Mouse (Mus musculus) spleen, adult 2 months (tissue): Measurements from ENCODE around the gene Kifap3.

Source experiments
- CTCF ChIP-seq: fragments of 200-500 bp; IDR thresholded peaks from 2 replicates; pipeline ENCODE4 v1.5.1; 2011; ENCODE audit warnings: mild to moderate bottlenecking, inconsistent platforms; ENCODE audit not compliant: insufficient read depth, insufficient read length, insufficient replicate concordance; ENCODE audit errors: extremely low read depth
- POLR2A ChIP-seq: fragments of 200-500 bp; IDR thresholded peaks from 2 replicates; pipeline ENCODE4 v1.6.1; 2011; ENCODE audit warnings: low read depth, low read length, inconsistent platforms

GRCm38 (mm10) chr1:163910785-163911184, 131.4 kb downstream of the Kifap3 start:
- no peak for TF ChIP-seq POLR2A
- no peak for TF ChIP-seq CTCF
